8 mouse cellular contexts compared by ENCODE assay signal in genomic region chr5:29195231-29195569, GRCm38 (mm10). TPM values are rescaled to one million over a fixed set of nuclear protein-coding genes. Genes with fewer than 3 reads are reported as not detected.
DNase-seq lines count a peak whose midpoint lies in the region; ATAC-seq and TF ChIP-seq lines count a peak whose summit lies in the region.

No protein-coding gene starts in this region.

- no peaks in the 10 kb centered on the region for H3K9me3 ChIP-seq in hindbrain, embryonic 12.5 days (replicated peaks)
- H3K9me3 ChIP-seq in midbrain, embryonic 11.5 days (ENCODE audit: control insufficient read depth, low read length) = no peaks in the 10 kb centered on the region

- H3K27ac ChIP-seq in kidney, adult 2 months (ENCODE audit: insufficient read depth, low read depth, low read length) = no peak overlapping the region
- no peak overlapping the region for H3K27ac ChIP-seq in bone marrow macrophage, adult 2 months (ENCODE audit: insufficient read depth, low read depth, low read length)
- H3K27ac ChIP-seq in hindbrain, embryonic 12.5 days = peak overlapping the region; percentile 87
- H3K27ac ChIP-seq in midbrain, embryonic 11.5 days (ENCODE audit: low read depth, low read length) = peak overlapping the region; percentile 67; the same call in 1 of the 2 replicates

- peaks cover 2% of the 10 kb centered on the region; the same call in 1 of the 2 replicates for H3K4me1 ChIP-seq in kidney, adult 2 months (ENCODE audit: control insufficient read depth, insufficient read depth, low read length)
- 0 out of 2 replicates have a peak, but pooled peaks cover 4% of the 10 kb centered on the region for H3K4me1 ChIP-seq in bone marrow macrophage, adult 2 months (ENCODE audit: control insufficient read depth, insufficient read depth, low read length)
- peaks cover 7% of the 10 kb centered on the region for H3K4me1 ChIP-seq in hindbrain, embryonic 12.5 days
- H3K4me1 ChIP-seq in midbrain, embryonic 11.5 days (ENCODE audit: control insufficient read depth, insufficient read depth, low read length) = no peaks in the 10 kb centered on the region; the same call in 1 of the 2 replicates

- no peaks in the 10 kb centered on the region for H3K27me3 ChIP-seq in kidney, adult 2 months (replicated peaks; ENCODE audit: control insufficient read depth, insufficient read depth, low read length)
- no peaks in the 10 kb centered on the region; the same call in 1 of the 2 replicates for H3K27me3 ChIP-seq in hindbrain, embryonic 12.5 days
- no peaks in the 10 kb centered on the region for H3K27me3 ChIP-seq in midbrain, embryonic 11.5 days (ENCODE audit: control insufficient read depth, insufficient read depth, low read length)

- H3K9ac ChIP-seq in hindbrain, embryonic 12.5 days = peak overlapping the region; percentile 72
- peak overlapping the region; percentile 83 for H3K9ac ChIP-seq in midbrain, embryonic 11.5 days (ENCODE audit: low read length)

- H3K36me3 ChIP-seq in kidney, adult 2 months (ENCODE audit: control insufficient read depth, insufficient read depth, low read length) = no peaks in the 10 kb centered on the region
- no peaks in the 10 kb centered on the region for H3K36me3 ChIP-seq in hindbrain, embryonic 12.5 days
- H3K36me3 ChIP-seq in midbrain, embryonic 11.5 days (ENCODE audit: control insufficient read depth, insufficient read depth, low read length) = no peaks in the 10 kb centered on the region

- no peak for ATAC-seq in hindbrain, embryonic 12.5 days (ENCODE audit: low FRiP score)
- ATAC-seq in midbrain, embryonic 11.5 days (ENCODE audit: low FRiP score) = no peak; the same call in none of the 2 replicates

- peak overlapping the region; percentile 77 for H3K4me3 ChIP-seq in kidney, adult 2 months (ENCODE audit: insufficient read depth, low read depth, low read length)
- H3K4me3 ChIP-seq in bone marrow macrophage, adult 2 months (ENCODE audit: insufficient read depth, low read length) = peak overlapping the region; percentile 69
- peak overlapping the region; percentile 55 for H3K4me3 ChIP-seq in hindbrain, embryonic 12.5 days
- peak overlapping the region; percentile 57 for H3K4me3 ChIP-seq in midbrain, embryonic 11.5 days (ENCODE audit: low read depth, low read length)

- WGBS in kidney, adult 2 months = 12% methylated on average over 9 of the region's 9 CpGs
- under 1% methylated on average over 9 of the region's 9 CpGs for WGBS in hindbrain, embryonic 12.5 days
- WGBS in midbrain, embryonic 11.5 days = 1% methylated on average over 9 of the region's 9 CpGs

- no peak for TF ChIP-seq POLR2A in kidney, adult 2 months (IDR thresholded peaks at IDR 0.05; ENCODE audit: low read depth, low read length)
- TF ChIP-seq POLR2A in bone marrow macrophage, adult 2 months (IDR thresholded peaks at IDR 0.05; ENCODE audit: borderline replicate concordance, low read depth, low read length) = no peak

- no peak for DNase-seq in kidney, adult 2 months
- DNase-seq in kidney, postnatal 14 days = no peak
- no peak for DNase-seq in midbrain, embryonic 11.5 days (ENCODE audit: low spot score, missing footprints)
- DNase-seq in left cerebral cortex, adult 8-10 months (ENCODE audit: low spot score in 2 of 2) = no peak
- no peak for DNase-seq in layer of hippocampus, adult 11-12 months (ENCODE audit: low spot score)
- no peak for DNase-seq in thymus, postnatal 0 days (ENCODE audit: low spot score)

- TF ChIP-seq CTCF in kidney, adult 2 months (conservative IDR thresholded peaks at IDR 0.05; ENCODE audit: insufficient read depth, insufficient read length, low read depth, low read length) = no peak
- no peak for TF ChIP-seq CTCF in bone marrow macrophage, adult 2 months (IDR thresholded peaks at IDR 0.05; ENCODE audit: low read depth, low read length)

- peak overlapping the region; percentile 68 for H3K4me2 ChIP-seq in hindbrain, embryonic 12.5 days (replicated peaks)
- H3K4me2 ChIP-seq in midbrain, embryonic 11.5 days = peak overlapping the region; percentile 75

RNA-seq across cellular contexts. Expression of gene Rnf32, which starts 0.6 kb away (rescaled TPM):
- polyA plus RNA-seq in kidney, adult 2 months (2012; rRNA removed) = 1.5 and 2.2 TPM in 2 replicates
- polyA plus RNA-seq in bone marrow macrophage, adult 2 months (2012; ENCODE audit: insufficient read depth, insufficient read length, missing spikeins) = not detected in 2 replicates
- 10.4 and 12.3 TPM in 2 replicates for polyA plus RNA-seq in hindbrain, embryonic 12.5 days (2016; fragmentation: Nextera tagmentation; extraction: Ambion mirVana)
- 9.6 and 10.6 TPM in 2 replicates for polyA plus RNA-seq in midbrain, embryonic 11.5 days (2014; fragmentation: Nextera tagmentation; extraction: Ambion mirVana)
- 10 to 100 TPM; 11.7 to 16.7 (median 14.3) TPM for total RNA-seq in left cerebral cortex, adult 8-10 months (2022)
- 1.3 and 1.9 TPM in 2 replicates for polyA plus RNA-seq in thymus, postnatal 0 days (2015; fragmentation: Nextera tagmentation; extraction: Ambion mirVana)

Comparison
In these comparisons a context has a peak if more than half of its experiments do, and no peak if none do; other contexts are left out.
1. H3K27ac ChIP-seq: peak in hindbrain, embryonic 12.5 days (single experiment) and midbrain, embryonic 11.5 days (single experiment); none in kidney, adult 2 months (single experiment) and bone marrow macrophage, adult 2 months (single experiment).
2. Peak in every context shown above with its lines, with median percentiles within 50 percentile points of each other: H3K4me3 ChIP-seq.